Mouse (Mus musculus) kidney, adult 9 months (tissue): ENCODE results near the gene Gm8246.
"Not testable (repeated sequence)": the region's sequence is repeated elsewhere in the genome, so short reads cannot be mapped to it uniquely, and the experiment has no call there.

ENCODE experiments used
- DNase-seq: peaks from one replicate; pipeline ENCODE4 v3.0.0; 2022

The Gm8246 gene

GRCm38 (mm10) chr14:5477730-5478129 lies at the start of gene Gm8246:
TSS of gene Gm8246 (minus strand) at chr14:5477830.
- DNase-seq, result not testable (repeated sequence)

GRCm38 (mm10) chr14:5501374-5501773 lies 23.7 kb upstream of the Gm8246 start, which contains the start of gene Gm3488:
TSS of gene Gm3488 (plus strand) at chr14:5501674.
- DNase-seq, result not testable (repeated sequence)

GRCm38 (mm10) chr14:5483907-5484306 lies 6.3 kb upstream of the Gm8246 start, which contains the start of gene Gm3187:
TSS of gene Gm3187 (plus strand) at chr14:5484207.
- not testable (repeated sequence) for DNase-seq

GRCm38 (mm10) chr14:5460469-5460868 lies 17.2 kb downstream of the Gm8246 start:
- not testable (repeated sequence) for DNase-seq

GRCm38 (mm10) chr14:5455367-5455766 lies 22.3 kb downstream of the Gm8246 start, which contains the start of gene Gm3194:
TSS of gene Gm3194 (minus strand) at chr14:5455467.
- DNase-seq, result not testable (repeated sequence)
